Mouse (Mus musculus): ENCODE results near the gene Polh. TPM values are rescaled to one million over a fixed set of nuclear protein-coding genes. Genes with fewer than 3 reads are reported as not detected.

Gene Polh
- total RNA-seq, 1 experiment: 11.8 TPM

DNA sequence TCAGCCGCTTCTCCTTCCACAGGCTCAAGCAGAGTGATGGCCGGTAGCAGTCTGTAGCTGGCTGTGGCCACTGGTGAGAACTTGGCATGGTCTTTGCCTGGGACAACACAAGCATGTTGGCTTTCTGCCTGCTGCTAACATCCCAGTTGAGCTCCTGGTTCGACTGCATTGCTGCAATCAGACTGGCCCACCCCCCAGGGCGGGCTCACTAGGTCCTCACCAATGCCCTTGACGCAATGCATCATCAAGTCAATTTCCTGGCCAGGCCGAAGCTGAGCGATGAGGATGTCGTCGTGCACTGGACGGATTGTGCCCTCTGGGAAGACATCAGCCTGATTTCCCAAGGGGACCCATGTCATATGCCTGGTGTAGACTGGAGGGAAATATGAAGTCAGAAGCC lies 42.1 kb upstream of the Polh start:
- Histone ChIP-seq H3K4me1 (ENCODE audit: control insufficient read depth in 2 of 2, insufficient read depth in 2 of 2, low read length in 2 of 2, poor library complexity in 1 of 2) (peaks cover 0 to 14% of the 10 kb centered on the region in 2 experiments; a peak in 1 of 4 replicates), H3K9ac (ENCODE audit: insufficient read depth, low read depth, low read length, poor library complexity, severe bottlenecking) (no peak overlapping the region), H3K27ac (ENCODE audit: insufficient read depth, low read depth, low read length, poor library complexity, severe bottlenecking) (no peak overlapping the region), H3K4me3 (ENCODE audit: insufficient read depth in 1 of 2, low read depth in 1 of 2, low read length in 2 of 2, poor library complexity in 1 of 2, severe bottlenecking in 1 of 2) (no peak overlapping the region), H3K9me3 (ENCODE audit: control insufficient read depth, insufficient read depth, low read depth, low read length) (no peaks in the 10 kb centered on the region), H3K36me3 (ENCODE audit: control insufficient read depth, insufficient read depth, low read length, poor library complexity, severe bottlenecking) (peaks cover 66% of the 10 kb centered on the region)
- no peak for DNase-seq (ENCODE audit: low read depth, low spot score)
- no peak for TF ChIP-seq ZC3H11A (IDR thresholded peaks at IDR 0.05; ENCODE audit: borderline replicate concordance, low read depth, low read length)
- no peak for TF ChIP-seq MAFK (IDR thresholded peaks at IDR 0.05; ENCODE audit: insufficient read depth, low read depth, low read length)
- TF ChIP-seq HCFC1 (IDR thresholded peaks at IDR 0.05; ENCODE audit: borderline replicate concordance, insufficient read depth, low read length): no peak
- no peak for TF ChIP-seq ZNF384 (IDR thresholded peaks at IDR 0.05; ENCODE audit: low read depth, low read length)
- no peak for TF ChIP-seq CHD2 (IDR thresholded peaks at IDR 0.05; ENCODE audit: low read depth, low read length)
- in situ Hi-C loops (cut with MboI; ENCODE audit: low sequenced_read_pairs in 2 of 2, unreplicated experiment in 2 of 2): no loop called here

DNA sequence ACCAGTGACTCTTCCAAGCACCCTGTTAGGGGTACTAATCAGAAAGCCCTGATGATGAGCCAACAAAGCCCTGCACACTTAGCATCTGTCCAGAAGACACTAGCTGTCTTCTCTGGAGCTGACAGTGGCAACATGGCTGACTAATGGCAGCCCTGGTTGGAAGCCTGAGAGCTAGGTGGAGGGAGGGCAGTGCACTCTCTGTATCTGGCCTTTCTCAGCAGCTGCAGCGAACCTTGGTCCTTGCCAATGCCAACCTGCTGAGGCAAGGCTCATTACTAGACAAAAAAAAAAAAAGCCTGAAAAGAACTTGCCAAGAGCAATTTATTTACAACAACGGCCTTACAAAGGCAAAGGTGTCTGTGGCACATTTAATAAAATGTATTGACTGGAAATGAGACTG lies 41.2 kb upstream of the Polh start:
- H3K9me3 ChIP-seq (ENCODE audit: control insufficient read depth, insufficient read depth, low read depth, low read length): no peaks in the 10 kb centered on the region
- in situ Hi-C loops (cut with MboI; ENCODE audit: low sequenced_read_pairs in 2 of 2, unreplicated experiment in 2 of 2): no loop called here
- no peak for DNase-seq (ENCODE audit: low read depth, low spot score)
- no peak overlapping the region for H3K27ac ChIP-seq (ENCODE audit: insufficient read depth, low read depth, low read length, poor library complexity, severe bottlenecking)
- H3K4me1 ChIP-seq (ENCODE audit: control insufficient read depth in 2 of 2, insufficient read depth in 2 of 2, low read length in 2 of 2, poor library complexity in 1 of 2): peaks cover 0 to 8% of the 10 kb centered on the region in 2 experiments; a peak in 1 of 4 replicates
- peaks cover 70% of the 10 kb centered on the region for H3K36me3 ChIP-seq (ENCODE audit: control insufficient read depth, insufficient read depth, low read length, poor library complexity, severe bottlenecking)
- no peak overlapping the region for H3K4me3 ChIP-seq (ENCODE audit: insufficient read depth in 1 of 2, low read depth in 1 of 2, low read length in 2 of 2, poor library complexity in 1 of 2, severe bottlenecking in 1 of 2)
- no peak overlapping the region for H3K9ac ChIP-seq (ENCODE audit: insufficient read depth, low read depth, low read length, poor library complexity, severe bottlenecking)
- TF ChIP-seq HCFC1 (IDR thresholded peaks at IDR 0.05; ENCODE audit: borderline replicate concordance, insufficient read depth, low read length) (no peak), CHD2 (IDR thresholded peaks at IDR 0.05; ENCODE audit: low read depth, low read length) (no peak), ZC3H11A (IDR thresholded peaks at IDR 0.05; ENCODE audit: borderline replicate concordance, low read depth, low read length) (no peak), MAFK (IDR thresholded peaks at IDR 0.05; ENCODE audit: insufficient read depth, low read depth, low read length) (no peak), ZNF384 (IDR thresholded peaks at IDR 0.05; ENCODE audit: low read depth, low read length) (no peak)

DNA sequence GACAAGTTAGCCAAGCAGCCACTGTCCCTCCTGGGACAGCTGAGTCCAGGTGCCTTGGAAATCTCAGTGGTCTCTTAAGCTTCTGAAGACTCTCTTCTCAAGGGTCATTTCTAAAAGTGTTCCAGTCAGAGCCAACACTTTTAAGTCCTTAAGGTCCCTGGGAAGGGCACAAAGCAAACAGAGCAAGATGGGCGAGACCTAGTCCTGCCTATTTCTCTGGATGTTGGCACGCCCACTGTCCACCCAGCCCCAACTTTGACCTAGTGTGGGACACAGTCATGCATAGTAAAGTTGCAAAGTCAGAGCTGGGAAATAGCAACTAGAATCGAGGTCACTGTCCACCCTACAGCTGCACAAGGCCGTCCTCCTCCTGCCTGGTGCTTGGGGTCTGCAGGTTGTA lies 40.5 kb upstream of the Polh start:
- no peak overlapping the region for H3K4me3 ChIP-seq (ENCODE audit: insufficient read depth in 1 of 2, low read depth in 1 of 2, low read length in 2 of 2, poor library complexity in 1 of 2, severe bottlenecking in 1 of 2)
- peaks cover 75% of the 10 kb centered on the region for H3K36me3 ChIP-seq (ENCODE audit: control insufficient read depth, insufficient read depth, low read length, poor library complexity, severe bottlenecking)
- TF ChIP-seq HCFC1 (IDR thresholded peaks at IDR 0.05; ENCODE audit: borderline replicate concordance, insufficient read depth, low read length): no peak
- TF ChIP-seq ZC3H11A (IDR thresholded peaks at IDR 0.05; ENCODE audit: borderline replicate concordance, low read depth, low read length): no peak
- no peak for TF ChIP-seq ZNF384 (IDR thresholded peaks at IDR 0.05; ENCODE audit: low read depth, low read length)
- no peak for TF ChIP-seq MAFK (IDR thresholded peaks at IDR 0.05; ENCODE audit: insufficient read depth, low read depth, low read length)
- TF ChIP-seq CHD2 (IDR thresholded peaks at IDR 0.05; ENCODE audit: low read depth, low read length): no peak
- peaks cover 0 to 8% of the 10 kb centered on the region in 2 experiments; a peak in 1 of 4 replicates for H3K4me1 ChIP-seq (ENCODE audit: control insufficient read depth in 2 of 2, insufficient read depth in 2 of 2, low read length in 2 of 2, poor library complexity in 1 of 2)
- DNase-seq (ENCODE audit: low read depth, low spot score): no peak
- in situ Hi-C loops (cut with MboI; ENCODE audit: low sequenced_read_pairs in 2 of 2, unreplicated experiment in 2 of 2): no loop called here
- H3K9me3 ChIP-seq (ENCODE audit: control insufficient read depth, insufficient read depth, low read depth, low read length): no peaks in the 10 kb centered on the region
- no peak overlapping the region for H3K9ac ChIP-seq (ENCODE audit: insufficient read depth, low read depth, low read length, poor library complexity, severe bottlenecking)
- no peak overlapping the region for H3K27ac ChIP-seq (ENCODE audit: insufficient read depth, low read depth, low read length, poor library complexity, severe bottlenecking)

DNA sequence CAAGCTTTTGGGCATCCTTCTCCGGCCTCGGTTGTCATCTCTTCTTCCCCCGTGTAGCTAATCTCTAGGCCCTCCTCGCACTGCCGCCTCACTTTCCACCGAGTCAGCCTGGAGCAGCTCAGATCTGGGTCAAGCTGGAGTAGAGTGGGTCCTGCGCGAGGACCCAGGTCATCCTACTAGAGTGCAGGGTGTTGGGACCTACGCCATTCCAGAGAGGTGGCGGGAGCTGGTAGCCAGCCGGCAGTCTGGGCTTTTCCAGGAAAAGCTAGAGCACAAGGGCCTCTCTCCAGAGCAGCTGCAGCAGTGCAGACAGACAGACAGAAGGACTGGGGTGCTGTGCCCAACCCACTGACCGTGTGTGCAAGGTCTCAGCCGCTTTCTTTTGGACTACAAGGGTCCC lies 39.8 kb upstream of the Polh start:
- TF ChIP-seq ZC3H11A (IDR thresholded peaks at IDR 0.05; ENCODE audit: borderline replicate concordance, low read depth, low read length): no peak
- no peak for TF ChIP-seq HCFC1 (IDR thresholded peaks at IDR 0.05; ENCODE audit: borderline replicate concordance, insufficient read depth, low read length)
- TF ChIP-seq ZNF384 (IDR thresholded peaks at IDR 0.05; ENCODE audit: low read depth, low read length): no peak
- TF ChIP-seq MAFK (IDR thresholded peaks at IDR 0.05; ENCODE audit: insufficient read depth, low read depth, low read length): no peak
- no peak for TF ChIP-seq CHD2 (IDR thresholded peaks at IDR 0.05; ENCODE audit: low read depth, low read length)
- Histone ChIP-seq H3K27ac (ENCODE audit: insufficient read depth, low read depth, low read length, poor library complexity, severe bottlenecking) (no peak overlapping the region), H3K4me3 (ENCODE audit: insufficient read depth in 1 of 2, low read depth in 1 of 2, low read length in 2 of 2, poor library complexity in 1 of 2, severe bottlenecking in 1 of 2) (no peak overlapping the region), H3K9me3 (ENCODE audit: control insufficient read depth, insufficient read depth, low read depth, low read length) (no peaks in the 10 kb centered on the region), H3K4me1 (ENCODE audit: control insufficient read depth in 2 of 2, insufficient read depth in 2 of 2, low read length in 2 of 2, poor library complexity in 1 of 2) (peaks cover 0 to 8% of the 10 kb centered on the region in 2 experiments; a peak in 1 of 4 replicates), H3K36me3 (ENCODE audit: control insufficient read depth, insufficient read depth, low read length, poor library complexity, severe bottlenecking) (peaks cover 78% of the 10 kb centered on the region), H3K9ac (ENCODE audit: insufficient read depth, low read depth, low read length, poor library complexity, severe bottlenecking) (no peak overlapping the region)
- in situ Hi-C loops (cut with MboI; ENCODE audit: low sequenced_read_pairs in 2 of 2, unreplicated experiment in 2 of 2): no loop called here
- DNase-seq (ENCODE audit: low read depth, low spot score): no peak

DNA sequence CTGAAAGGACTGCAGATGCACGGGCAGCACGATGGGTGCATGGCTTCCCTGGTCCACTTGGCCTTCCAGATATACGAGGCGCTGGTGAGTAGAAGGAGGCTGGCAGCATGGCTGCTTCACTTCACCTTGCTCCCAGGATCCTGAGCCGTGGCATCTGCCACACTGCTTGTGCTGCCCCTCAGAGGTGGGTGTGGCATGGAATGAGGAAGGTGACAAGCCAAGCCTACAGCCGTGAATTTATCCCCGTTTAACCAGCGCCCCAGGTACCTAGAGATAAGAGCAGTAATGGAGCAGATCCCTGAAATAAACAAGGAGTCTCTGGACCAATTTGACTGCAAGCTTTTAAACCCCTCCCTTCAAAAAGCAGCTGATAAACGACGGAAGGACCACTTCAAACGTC lies 39.0 kb upstream of the Polh start:
- peaks cover 0 to 5% of the 10 kb centered on the region in 2 experiments; a peak in 1 of 4 replicates for H3K4me1 ChIP-seq (ENCODE audit: control insufficient read depth in 2 of 2, insufficient read depth in 2 of 2, low read length in 2 of 2, poor library complexity in 1 of 2)
- H3K9ac ChIP-seq (ENCODE audit: insufficient read depth, low read depth, low read length, poor library complexity, severe bottlenecking): no peak overlapping the region
- TF ChIP-seq CHD2 (IDR thresholded peaks at IDR 0.05; ENCODE audit: low read depth, low read length): no peak
- peaks cover 83% of the 10 kb centered on the region for H3K36me3 ChIP-seq (ENCODE audit: control insufficient read depth, insufficient read depth, low read length, poor library complexity, severe bottlenecking)
- no peak overlapping the region for H3K27ac ChIP-seq (ENCODE audit: insufficient read depth, low read depth, low read length, poor library complexity, severe bottlenecking)
- H3K4me3 ChIP-seq (ENCODE audit: insufficient read depth in 1 of 2, low read depth in 1 of 2, low read length in 2 of 2, poor library complexity in 1 of 2, severe bottlenecking in 1 of 2): no peak overlapping the region
- in situ Hi-C loops (cut with MboI; ENCODE audit: low sequenced_read_pairs in 2 of 2, unreplicated experiment in 2 of 2): no loop called here
- DNase-seq (ENCODE audit: low read depth, low spot score): no peak
- H3K9me3 ChIP-seq (ENCODE audit: control insufficient read depth, insufficient read depth, low read depth, low read length): no peaks in the 10 kb centered on the region
